Mouse (Mus musculus): ENCODE data around the gene Nrxn1. TPM values are rescaled to one million over a fixed set of nuclear protein-coding genes. Genes with fewer than 3 reads are reported as not detected.
A peak's percentile ranks its signal among the peaks of the same experiment; 100 is the strongest.

The Nrxn1 gene
- total RNA-seq (2021), result 100 to 1,000 TPM; 450 to 453 TPM
- long read RNA-seq, experiment 1, transcript Nrxn1-215 (3 exons, 1,439 nt), result major isoform, 35 of 101 reads
- long read RNA-seq, experiment 1, transcript Nrxn1-225 (3 exons, 2,280 nt), result minor isoform, 18 of 101 reads
- long read RNA-seq, experiment 1, transcript Nrxn1-213 (7 exons, 2,477 nt), result minor isoform, 7 of 101 reads
- long read RNA-seq, experiment 1, transcript Nrxn1-204 (6 exons, 3,414 nt), result minor isoform, 9 of 101 reads
- long read RNA-seq, experiment 1, partial matches to known transcripts, result 3 of 101 reads
- long read RNA-seq, experiment 1, other reads (novel, unspliced or antisense), result 26 of 101 reads
- long read RNA-seq, experiment 2, transcript Nrxn1-225 (3 exons, 2,280 nt), result minor isoform, 26 of 147 reads
- long read RNA-seq, experiment 2, transcript Nrxn1-204 (6 exons, 3,414 nt), result minor isoform, 16 of 147 reads
- long read RNA-seq, experiment 2, transcript Nrxn1-217 (7 exons, 3,021 nt), result minor isoform, 8 of 147 reads
- long read RNA-seq, experiment 2, transcript Nrxn1-215 (3 exons, 1,439 nt), result major isoform, 42 of 147 reads
- long read RNA-seq, experiment 2, partial matches to known transcripts, result 9 of 147 reads
- long read RNA-seq, experiment 2, other reads (novel, unspliced or antisense), result 40 of 147 reads

DNA sequence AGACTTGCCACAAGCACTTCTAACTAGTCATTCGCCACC, at the start of gene Nrxn1:
TSS of gene Nrxn1 (minus strand) at position 30 of the 39 bp plus-strand sequence.
- no peak for DNase-seq (ENCODE audit: low spot score in 2 of 2)
- TF ChIP-seq CTCF (conservative IDR thresholded peaks at IDR 0.05), result no peak
- Histone ChIP-seq H3K4me3 (peak within 1 kb of the TSS; percentile 70), H3K27ac (peak within 1 kb of the TSS; percentile 87)

DNA sequence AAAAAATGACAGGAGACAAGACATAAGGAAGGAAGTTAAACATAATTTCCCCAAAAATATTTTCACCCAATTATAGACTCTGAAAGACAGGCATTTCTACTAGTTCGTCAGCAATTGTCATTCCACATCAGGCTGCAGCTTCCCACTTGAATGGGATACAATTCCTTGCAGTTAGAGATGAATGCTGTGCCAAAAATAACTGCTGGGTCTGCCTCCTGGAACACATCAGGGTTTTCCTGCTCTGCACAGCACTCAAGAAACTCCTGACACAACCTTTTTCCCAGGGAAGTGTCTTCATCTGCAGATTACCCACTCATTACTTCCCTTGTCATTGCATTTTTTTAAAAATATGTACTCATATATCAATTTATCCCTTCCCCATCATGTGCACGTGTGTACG, 44.0 kb upstream of the Nrxn1 start:
- no peak overlapping the region for H3K4me3 ChIP-seq
- TF ChIP-seq CTCF (conservative IDR thresholded peaks at IDR 0.05), result no peak
- DNase-seq (ENCODE audit: low spot score in 2 of 2), result no peak
- no peak overlapping the region for H3K27ac ChIP-seq

GRCm38 (mm10) chr17:91112880-91113628, 20.2 kb upstream of the Nrxn1 start:
- DNase-seq (ENCODE audit: low spot score in 2 of 2), result no peak
- H3K27ac ChIP-seq, result no peak overlapping the region
- H3K4me3 ChIP-seq, result no peak overlapping the region
- no peak for TF ChIP-seq CTCF (conservative IDR thresholded peaks at IDR 0.05)

GRCm38 (mm10) chr17:91112085-91112484, 19.2 kb upstream of the Nrxn1 start:
- TF ChIP-seq CTCF (conservative IDR thresholded peaks at IDR 0.05), result no peak

DNA sequence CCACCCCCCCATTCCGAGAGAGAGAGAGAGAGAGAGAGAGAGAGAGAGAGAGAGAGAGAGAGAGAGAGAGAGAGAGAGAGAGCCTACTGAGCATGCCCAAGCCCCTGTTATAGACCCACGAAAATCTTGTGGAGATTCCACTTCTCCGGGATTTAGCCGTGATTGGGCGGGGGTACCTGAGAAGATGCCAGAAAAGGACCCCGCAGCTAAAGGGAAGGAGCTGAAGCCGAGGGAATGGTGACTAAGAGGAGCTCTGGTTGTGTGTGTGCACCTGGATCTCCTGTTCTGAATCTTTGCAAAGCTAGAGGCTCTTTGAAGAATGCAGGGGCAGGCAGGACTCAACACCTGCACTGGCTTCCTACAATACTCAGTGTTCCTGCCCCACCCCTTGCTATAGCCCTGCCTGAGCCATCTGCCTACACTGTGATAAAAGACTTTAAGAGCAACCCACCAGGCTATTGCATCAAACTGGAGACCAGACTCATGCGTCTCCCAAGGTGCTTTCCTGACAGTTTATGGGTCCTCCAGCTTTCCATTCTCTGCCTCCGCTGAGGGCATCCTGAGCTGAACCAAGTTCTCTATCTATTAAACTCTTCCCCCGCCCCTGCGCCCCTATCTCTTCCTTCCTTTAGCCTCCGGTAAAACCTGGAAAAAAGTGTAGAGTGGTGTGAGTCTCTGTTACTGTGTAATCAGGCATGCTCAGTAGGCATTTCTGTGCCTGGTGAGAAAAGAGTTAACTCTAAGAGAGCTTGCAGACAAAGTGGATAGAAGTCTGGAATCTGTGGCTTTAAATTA, 407 bp upstream of the Nrxn1 start:
- TF ChIP-seq CTCF (conservative IDR thresholded peaks at IDR 0.05), result no peak
- no peak for DNase-seq (ENCODE audit: low spot score in 2 of 2)
- Histone ChIP-seq H3K27ac (peak overlapping the region; percentile 87), H3K4me3 (peak overlapping the region; percentile 70)

More at GRCm38 (mm10) chr17:91112085-91112484, 19.2 kb upstream of the Nrxn1 start:
- DNase-seq (ENCODE audit: low spot score in 2 of 2), result no peak
- Histone ChIP-seq H3K4me3 (no peak overlapping the region), H3K27ac (no peak overlapping the region)

- Histone ChIP-seq H3K27ac (peak overlapping the region; percentile 87), H3K4me3 (peak overlapping the region; percentile 70)
- peak; percentile 74 to 90 for DNase-seq (ENCODE audit: low spot score in 2 of 2)
- peak; percentile 51 for TF ChIP-seq CTCF (conservative IDR thresholded peaks at IDR 0.05)
Measured at GRCm38 (mm10) chr17:91092421-91093041, 340 bp downstream of the Nrxn1 start.

DNA sequence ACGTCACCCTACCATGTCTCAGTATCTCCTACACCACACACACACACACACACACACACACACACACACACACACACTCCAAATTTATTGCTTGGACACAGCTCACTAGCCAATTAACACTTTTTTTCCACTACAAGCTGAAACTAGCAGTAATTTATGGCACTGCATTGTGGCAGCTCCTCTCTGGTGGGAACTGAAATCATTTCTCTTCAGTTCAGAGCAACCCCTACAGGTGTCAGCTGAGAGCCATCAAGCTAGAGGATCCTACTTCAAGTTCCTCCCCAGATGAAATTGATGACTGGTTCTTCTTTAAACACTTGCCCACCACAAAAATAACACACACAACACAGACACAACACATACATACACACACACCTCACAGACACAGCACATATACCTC, 2.2 kb downstream of the Nrxn1 start:
- peak; percentile 64 for TF ChIP-seq CTCF (conservative IDR thresholded peaks at IDR 0.05)
- peak overlapping the region; percentile 70 for H3K4me3 ChIP-seq
- peak overlapping the region; percentile 87 for H3K27ac ChIP-seq
- no peak for DNase-seq (ENCODE audit: low spot score in 2 of 2)

GRCm38 (mm10) chr17:91088991-91089390, 3.9 kb downstream of the Nrxn1 start:
- Histone ChIP-seq H3K4me3 (no peak overlapping the region; the same call in 1 of the 2 replicates), H3K27ac (peak overlapping the region; percentile 59; the same call in 1 of the 2 replicates)
- DNase-seq (ENCODE audit: low spot score in 2 of 2), result no peak
- no peak for TF ChIP-seq CTCF (conservative IDR thresholded peaks at IDR 0.05)

GRCm38 (mm10) chr17:91088037-91088715, 4.7 kb downstream of the Nrxn1 start:
- no peak for DNase-seq (ENCODE audit: low spot score in 2 of 2)
- Histone ChIP-seq H3K27ac (peak overlapping the region; percentile 76), H3K4me3 (peak overlapping the region; percentile 45; the same call in 1 of the 2 replicates)
- no peak for TF ChIP-seq CTCF (conservative IDR thresholded peaks at IDR 0.05)

DNA sequence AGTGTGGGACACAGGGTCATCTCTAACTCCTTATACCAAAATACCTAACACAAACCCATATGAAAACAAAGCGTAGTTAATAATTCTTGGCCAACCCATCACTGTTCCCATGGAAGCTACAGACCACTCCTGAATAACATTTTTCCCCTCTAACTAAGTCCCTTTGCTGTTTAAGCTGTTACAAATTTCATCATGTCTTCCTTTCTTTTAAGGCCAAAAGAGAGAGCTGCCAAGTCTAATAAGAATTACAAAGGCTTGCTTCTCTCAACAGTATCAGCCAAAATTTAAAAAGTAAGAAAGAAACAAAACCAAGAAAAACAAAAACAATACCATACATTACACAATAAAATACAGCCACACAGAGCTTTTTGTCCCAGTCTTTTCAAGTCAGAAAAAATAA, 6.5 kb downstream of the Nrxn1 start:
- peak overlapping the region; percentile 76 for H3K27ac ChIP-seq
- TF ChIP-seq CTCF (conservative IDR thresholded peaks at IDR 0.05), result no peak
- peak overlapping the region; percentile 45 for H3K4me3 ChIP-seq
- DNase-seq (ENCODE audit: low spot score in 2 of 2), result no peak

GRCm38 (mm10) chr17:91085416-91085815, 7.5 kb downstream of the Nrxn1 start:
- TF ChIP-seq CTCF (conservative IDR thresholded peaks at IDR 0.05), result no peak
- H3K27ac ChIP-seq, result peak overlapping the region; percentile 76
- H3K4me3 ChIP-seq, result peak overlapping the region; percentile 45
- no peak for DNase-seq (ENCODE audit: low spot score in 2 of 2)

DNA sequence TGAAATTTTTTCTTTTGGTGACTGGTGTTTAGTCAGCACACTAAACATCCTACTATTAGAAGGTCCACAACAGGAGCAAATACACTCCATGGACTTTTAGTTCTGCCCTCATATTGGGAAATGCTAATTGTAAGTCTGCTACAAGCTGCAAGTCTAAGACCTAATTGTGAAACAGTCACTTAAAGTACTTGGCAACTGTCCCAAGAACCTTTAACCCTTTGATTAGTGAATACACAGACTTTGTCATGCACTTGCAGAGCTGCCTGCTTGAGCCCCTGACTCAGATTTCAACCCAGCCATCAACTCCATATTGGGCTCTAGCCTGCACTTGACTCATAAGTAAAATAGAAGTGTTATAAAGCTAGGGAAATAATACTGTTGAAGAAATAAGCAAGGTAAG, 13.8 kb downstream of the Nrxn1 start:
- TF ChIP-seq CTCF (conservative IDR thresholded peaks at IDR 0.05), result no peak
- no peak for DNase-seq (ENCODE audit: low spot score in 2 of 2)
- H3K4me3 ChIP-seq, result no peak overlapping the region
- H3K27ac ChIP-seq, result no peak overlapping the region

Measured in layer of hippocampus, adult 2 months (tissue).